In the genomic region with DNA sequence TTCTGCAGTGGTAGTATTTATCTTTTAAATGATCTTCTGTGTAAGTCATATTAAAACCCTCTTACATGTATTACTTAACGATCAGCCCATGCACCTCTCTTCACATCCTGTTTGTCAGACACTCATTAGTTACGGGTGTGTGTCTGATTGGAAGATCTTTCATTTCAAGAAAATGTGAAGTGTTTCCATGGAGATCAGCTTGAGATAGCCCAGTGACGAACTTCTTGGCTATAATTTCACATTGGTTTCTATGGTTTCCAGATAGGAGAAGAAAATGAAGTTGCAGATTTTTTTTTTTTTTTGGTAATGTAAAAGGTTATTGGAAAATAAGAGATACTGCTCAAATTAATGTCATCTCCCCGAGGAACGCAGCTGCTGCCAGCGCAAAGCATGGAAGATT, we compare ENCODE assay signal across 18 mouse cellular contexts.
A peak's percentile ranks its signal among the peaks of the same experiment; 100 is the strongest.
DNase-seq lines count a peak whose midpoint lies in the region; ATAC-seq lines count a peak whose summit lies in the region.
"Had no signal": no experiment of that assay in that cellular context is flagged by ENCODE, and none has a peak within 500 bp of the region (broad histone marks: within the 10 kb centered on the region; RNA-seq: fewer than 3 reads in every experiment).

No protein-coding gene starts in this region.

- peak; percentile 72 for DNase-seq in forebrain, embryonic 14.5 days (ENCODE audit: low spot score)
- DNase-seq in left cerebral cortex, adult 11 months (ENCODE audit: low spot score) = peak; percentile 40
- DNase-seq in left cerebral cortex, adult 18-20 months (ENCODE audit: low spot score in 2 of 2) = no peak
- peak; percentile 84 for DNase-seq in brain, adult 2 months (ENCODE audit: low read depth, low spot score)
- peak; percentile 19 to 22 for DNase-seq in left cerebral cortex, adult 9 months (ENCODE audit: low spot score in 2 of 2)
- DNase-seq in embryo, embryonic 10.5 days (ENCODE audit: low spot score) = no peak
- DNase-seq in heart, embryonic 10.5 days (ENCODE audit: low spot score) = no peak
- DNase-seq: cerebellum, adult 18-20 months; cerebellum, postnatal 36 days; gastrocnemius, adult 2 months; heart, postnatal 4 days; kidney, adult 2 months; kidney, postnatal 14 days; liver; lung, adult 18-20 months had no signal

- no peak overlapping the region for H3K4me3 ChIP-seq in forebrain, embryonic 14.5 days (ENCODE audit: low read depth, low read length)
- H3K4me3 ChIP-seq in forebrain, embryonic 12.5 days (replicated peaks) = no peak overlapping the region
- no peak overlapping the region for H3K4me3 ChIP-seq in heart, embryonic 10.5 days
- H3K4me3 ChIP-seq: erythroblast, embryonic 14.5 days; gastrocnemius, adult 2 months had no signal

- H3K36me3 ChIP-seq in forebrain, embryonic 14.5 days (ENCODE audit: control insufficient read depth, insufficient read depth, low read length) = no peaks in the 10 kb centered on the region
- H3K36me3 ChIP-seq in forebrain, embryonic 12.5 days (replicated peaks) = no peaks in the 10 kb centered on the region
- no peaks in the 10 kb centered on the region for H3K36me3 ChIP-seq in heart, embryonic 10.5 days

- H3K4me1 ChIP-seq in forebrain, embryonic 14.5 days (ENCODE audit: control insufficient read depth, insufficient read depth, low read length) = no peaks in the 10 kb centered on the region; the same call in 1 of the 2 replicates
- no peaks in the 10 kb centered on the region for H3K4me1 ChIP-seq in forebrain, embryonic 12.5 days
- no peaks in the 10 kb centered on the region for H3K4me1 ChIP-seq in heart, embryonic 10.5 days

- H3K27me3 ChIP-seq in forebrain, embryonic 14.5 days (replicated peaks; ENCODE audit: control insufficient read depth, insufficient read depth, low read length) = no peaks in the 10 kb centered on the region
- no peaks in the 10 kb centered on the region for H3K27me3 ChIP-seq in forebrain, embryonic 12.5 days
- H3K27me3 ChIP-seq in heart, embryonic 10.5 days (ENCODE audit: insufficient read depth, poor library complexity, severe bottlenecking) = no peaks in the 10 kb centered on the region

- H3K4me2 ChIP-seq in forebrain, embryonic 14.5 days (ENCODE audit: low read length) = no peak overlapping the region
- H3K4me2 ChIP-seq in forebrain, embryonic 12.5 days = no peak overlapping the region

- WGBS in forebrain, embryonic 14.5 days = 65% methylated on average over 6 of the region's 6 CpGs
- 78% methylated on average over 6 of the region's 6 CpGs for WGBS in forebrain, embryonic 12.5 days
- 77% methylated on average over 6 of the region's 6 CpGs for WGBS in heart, embryonic 10.5 days

- no peak overlapping the region for H3K27ac ChIP-seq in forebrain, embryonic 14.5 days (ENCODE audit: low read depth, low read length)
- H3K27ac ChIP-seq in forebrain, embryonic 12.5 days = no peak overlapping the region
- H3K27ac ChIP-seq in heart, embryonic 10.5 days = no peak overlapping the region
- H3K27ac ChIP-seq: gastrocnemius, adult 2 months; stomach, postnatal 0 days had no signal

- no peaks in the 10 kb centered on the region for H3K9me3 ChIP-seq in forebrain, embryonic 14.5 days (replicated peaks; ENCODE audit: control insufficient read depth, low read length)
- no peaks in the 10 kb centered on the region for H3K9me3 ChIP-seq in forebrain, embryonic 12.5 days
- no peaks in the 10 kb centered on the region for H3K9me3 ChIP-seq in heart, embryonic 10.5 days

- peak; percentile 46; the same call in 1 of the 2 replicates for ATAC-seq in forebrain, embryonic 14.5 days
- no peak for ATAC-seq in forebrain, embryonic 12.5 days (ENCODE audit: low FRiP score)

- H3K9ac ChIP-seq in forebrain, embryonic 14.5 days (ENCODE audit: low read length) = no peak overlapping the region
- H3K9ac ChIP-seq in forebrain, embryonic 12.5 days = no peak overlapping the region

Comparison
In these comparisons a context has a peak if more than half of its experiments do, and no peak if none do; other contexts are left out.
1. DNase-seq: peak in forebrain, embryonic 14.5 days (single experiment), left cerebral cortex, adult 11 months (single experiment), brain, adult 2 months (single experiment) and left cerebral cortex, adult 9 months (2 of 2); none in left cerebral cortex, adult 18-20 months (0 of 2), embryo, embryonic 10.5 days (single experiment) and heart, embryonic 10.5 days (single experiment).